Mouse (Mus musculus): ENCODE data around the gene Plbd2. TPM values are rescaled to one million over a fixed set of nuclear protein-coding genes. Genes with fewer than 3 reads are reported as not detected.
"Not testable (repeated sequence)": the region's sequence is repeated elsewhere in the genome, so short reads cannot be mapped to it uniquely, and the experiment has no call there.

The Plbd2 gene
- polyA plus RNA-seq, 1 experiment from 2014 or later = 44.1 TPM

DNA sequence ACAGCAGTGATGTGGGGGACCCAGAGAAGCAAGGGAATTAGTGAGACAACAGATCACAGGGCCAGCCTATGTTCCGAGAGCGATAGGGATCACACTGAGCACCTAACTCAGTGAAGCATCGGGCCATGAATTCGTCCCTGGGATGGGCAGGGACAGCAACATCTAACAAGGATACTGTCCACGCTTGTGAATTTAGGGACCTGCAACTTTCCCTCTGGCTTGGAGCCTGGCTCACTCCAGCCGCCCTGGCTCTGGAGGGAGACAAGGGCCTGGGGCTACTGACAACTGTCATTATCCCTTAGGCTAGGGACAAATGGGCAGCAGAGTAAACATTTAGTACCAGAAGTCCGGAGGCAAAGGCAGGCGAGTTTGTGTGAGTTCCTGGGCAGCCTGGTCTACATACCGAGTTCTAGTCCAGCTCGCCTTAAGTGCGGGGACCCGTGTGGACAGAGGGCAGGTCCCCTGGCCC lies 716 bp downstream of the Plbd2 start:
- Histone ChIP-seq H3K4me1 (ENCODE audit: control insufficient read depth, insufficient read depth, low read length) (peaks cover 17% of the 10 kb centered on the region), H3K9me3 (replicated peaks; ENCODE audit: control insufficient read depth, low read length) (no peaks in the 10 kb centered on the region), H3K36me3 (ENCODE audit: control insufficient read depth, insufficient read depth) (no peaks in the 10 kb centered on the region), H3K9ac (ENCODE audit: low read length) (peak overlapping the region; percentile 97), H3K4me3 (ENCODE audit: low read length) (peak overlapping the region; percentile 93), H3K27me3 (ENCODE audit: control insufficient read depth, insufficient read depth, low read length) (no peaks in the 10 kb centered on the region), H3K4me2 (ENCODE audit: low read depth, low read length) (peak overlapping the region; percentile 97), H3K27ac (ENCODE audit: low read length) (0 out of 2 replicates have a peak overlapping the region, but pooled peaks have one; percentile 23)
- WGBS = 3% methylated on average over 12 of the region's 12 CpGs
- ATAC-seq (replicated peaks; ENCODE audit: extremely low read depth, insufficient read depth, low FRiP score) = no peak

DNA sequence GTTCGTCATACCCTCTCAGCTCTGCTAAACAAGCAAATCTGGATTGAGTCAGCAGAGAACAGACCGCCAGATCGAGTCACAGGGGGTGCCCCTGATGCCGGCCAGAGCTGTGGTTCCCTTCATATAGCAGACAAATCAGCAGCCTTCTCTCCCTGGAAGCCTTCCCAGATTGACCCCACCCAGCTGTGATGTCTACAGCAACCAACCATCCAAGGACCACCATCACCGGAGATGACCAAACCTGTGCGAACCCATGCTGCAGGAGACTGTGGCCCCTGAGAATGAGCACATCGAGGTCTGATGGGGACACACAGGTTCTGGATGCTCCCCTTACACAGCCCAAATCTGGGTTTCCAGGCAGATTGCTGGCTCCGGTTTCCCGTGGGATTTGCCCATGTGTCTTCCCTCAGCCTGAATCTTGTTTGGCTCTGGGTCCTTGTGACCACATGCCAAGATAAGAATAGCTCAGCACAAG lies 1.2 kb downstream of the Plbd2 start:
- Histone ChIP-seq H3K9me3 (replicated peaks; ENCODE audit: control insufficient read depth, low read length) (no peaks in the 10 kb centered on the region), H3K27me3 (ENCODE audit: control insufficient read depth, insufficient read depth, low read length) (no peaks in the 10 kb centered on the region), H3K4me2 (ENCODE audit: low read depth, low read length) (peak overlapping the region; percentile 97), H3K9ac (ENCODE audit: low read length) (peak overlapping the region; percentile 97), H3K27ac (ENCODE audit: low read length) (no peak overlapping the region), H3K36me3 (ENCODE audit: control insufficient read depth, insufficient read depth) (no peaks in the 10 kb centered on the region), H3K4me1 (ENCODE audit: control insufficient read depth, insufficient read depth, low read length) (peaks cover 17% of the 10 kb centered on the region), H3K4me3 (ENCODE audit: low read length) (peak overlapping the region; percentile 93)
- 49% methylated on average over 9 of the region's 9 CpGs for WGBS
- ATAC-seq (replicated peaks; ENCODE audit: extremely low read depth, insufficient read depth, low FRiP score) = no peak

DNA sequence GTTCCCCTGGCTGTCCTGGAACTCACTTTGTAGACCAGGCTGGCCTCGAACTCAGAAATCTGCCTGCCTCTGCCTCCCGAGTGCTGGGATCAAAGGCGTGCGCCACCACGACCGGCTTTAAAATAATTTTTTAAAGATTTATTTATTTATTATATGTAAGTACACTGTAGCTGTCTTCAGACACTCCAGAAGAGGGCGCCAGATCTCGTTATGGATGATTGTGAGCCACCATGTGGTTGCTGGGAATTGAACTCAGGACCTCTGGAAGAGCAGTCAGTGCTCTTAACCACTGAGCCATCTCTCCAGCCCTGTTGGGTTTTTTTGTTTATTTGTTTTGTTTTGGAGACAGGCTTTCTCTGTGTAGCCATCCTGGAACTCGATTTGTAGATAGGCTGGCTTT lies 2.8 kb downstream of the Plbd2 start:
- H3K27me3 ChIP-seq (ENCODE audit: control insufficient read depth, insufficient read depth, low read length); ATAC-seq (replicated peaks; ENCODE audit: extremely low read depth, insufficient read depth, low FRiP score); H3K9ac ChIP-seq (ENCODE audit: low read length); H3K4me3 ChIP-seq (ENCODE audit: low read length); H3K27ac ChIP-seq (ENCODE audit: low read length); H3K9me3 ChIP-seq (replicated peaks; ENCODE audit: control insufficient read depth, low read length); H3K36me3 ChIP-seq (ENCODE audit: control insufficient read depth, insufficient read depth); H3K4me2 ChIP-seq (ENCODE audit: low read depth, low read length): not testable (repeated sequence)
- WGBS = 88% methylated on average over 9 of the region's 9 CpGs
- H3K4me1 ChIP-seq (ENCODE audit: control insufficient read depth, insufficient read depth, low read length) = peaks cover 12% of the 10 kb centered on the region

DNA sequence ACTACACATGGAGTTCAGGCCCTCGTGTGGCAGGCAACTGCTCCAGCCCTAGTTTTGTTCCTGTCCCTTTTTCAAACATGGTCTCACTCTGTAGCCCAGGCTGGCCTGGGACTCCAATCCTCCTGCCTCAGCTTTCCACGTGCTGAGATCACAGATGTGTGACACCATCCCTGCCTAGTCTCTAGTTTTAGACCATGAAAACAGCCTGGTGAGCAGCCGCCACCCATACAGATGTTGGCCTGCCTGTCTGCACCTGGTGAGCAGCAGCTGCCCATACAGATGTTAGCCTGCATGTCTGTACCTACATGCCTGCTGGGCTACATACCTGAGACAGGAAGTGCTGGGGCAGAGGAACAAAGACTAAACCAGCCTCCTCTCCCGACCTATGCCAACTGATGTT lies 4.2 kb downstream of the Plbd2 start:
- peaks cover 2% of the 10 kb centered on the region; the same call in 1 of the 2 replicates for H3K36me3 ChIP-seq (ENCODE audit: control insufficient read depth, insufficient read depth)
- peaks cover 9% of the 10 kb centered on the region for H3K4me1 ChIP-seq (ENCODE audit: control insufficient read depth, insufficient read depth, low read length)
- no peak overlapping the region for H3K9ac ChIP-seq (ENCODE audit: low read length)
- no peaks in the 10 kb centered on the region for H3K9me3 ChIP-seq (replicated peaks; ENCODE audit: control insufficient read depth, low read length)
- 76% methylated on average over 4 of the region's 4 CpGs for WGBS
- ATAC-seq (replicated peaks; ENCODE audit: extremely low read depth, insufficient read depth, low FRiP score) = no peak
- no peak overlapping the region for H3K4me2 ChIP-seq (ENCODE audit: low read depth, low read length)
- H3K4me3 ChIP-seq (ENCODE audit: low read length) = no peak overlapping the region
- H3K27ac ChIP-seq (ENCODE audit: low read length) = no peak overlapping the region
- no peaks in the 10 kb centered on the region for H3K27me3 ChIP-seq (ENCODE audit: control insufficient read depth, insufficient read depth, low read length)

DNA sequence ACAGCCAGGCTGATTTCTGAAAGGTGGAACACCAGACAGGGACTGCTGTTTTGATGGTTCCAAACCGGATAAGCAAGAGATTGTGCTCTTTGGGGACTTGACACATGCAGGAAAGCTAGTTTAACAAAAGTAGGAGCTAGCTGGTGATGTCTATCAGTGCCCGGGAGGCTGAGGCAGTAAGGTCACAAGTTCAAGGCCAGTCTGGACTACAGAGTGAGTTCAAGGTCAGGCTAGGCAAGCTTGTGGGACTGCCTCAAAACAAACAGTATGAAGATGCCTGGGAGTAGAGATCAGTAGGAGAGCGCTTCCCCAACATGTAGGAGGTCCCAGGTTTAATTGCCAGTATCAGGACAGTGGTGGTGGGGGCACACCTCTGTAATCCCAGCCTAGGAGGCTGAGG lies 6.4 kb downstream of the Plbd2 start:
- Histone ChIP-seq H3K4me3 (ENCODE audit: low read length) (no peak overlapping the region), H3K9me3 (replicated peaks; ENCODE audit: control insufficient read depth, low read length) (no peaks in the 10 kb centered on the region), H3K9ac (ENCODE audit: low read length) (no peak overlapping the region), H3K4me2 (ENCODE audit: low read depth, low read length) (no peak overlapping the region), H3K27me3 (ENCODE audit: control insufficient read depth, insufficient read depth, low read length) (no peaks in the 10 kb centered on the region), H3K36me3 (ENCODE audit: control insufficient read depth, insufficient read depth) (peaks cover 16% of the 10 kb centered on the region; the same call in 1 of the 2 replicates), H3K4me1 (ENCODE audit: control insufficient read depth, insufficient read depth, low read length) (peaks cover 2% of the 10 kb centered on the region), H3K27ac (ENCODE audit: low read length) (no peak overlapping the region)
- ATAC-seq (replicated peaks; ENCODE audit: extremely low read depth, insufficient read depth, low FRiP score) = no peak
- WGBS = 85% methylated on average over 3 of the region's 3 CpGs

DNA sequence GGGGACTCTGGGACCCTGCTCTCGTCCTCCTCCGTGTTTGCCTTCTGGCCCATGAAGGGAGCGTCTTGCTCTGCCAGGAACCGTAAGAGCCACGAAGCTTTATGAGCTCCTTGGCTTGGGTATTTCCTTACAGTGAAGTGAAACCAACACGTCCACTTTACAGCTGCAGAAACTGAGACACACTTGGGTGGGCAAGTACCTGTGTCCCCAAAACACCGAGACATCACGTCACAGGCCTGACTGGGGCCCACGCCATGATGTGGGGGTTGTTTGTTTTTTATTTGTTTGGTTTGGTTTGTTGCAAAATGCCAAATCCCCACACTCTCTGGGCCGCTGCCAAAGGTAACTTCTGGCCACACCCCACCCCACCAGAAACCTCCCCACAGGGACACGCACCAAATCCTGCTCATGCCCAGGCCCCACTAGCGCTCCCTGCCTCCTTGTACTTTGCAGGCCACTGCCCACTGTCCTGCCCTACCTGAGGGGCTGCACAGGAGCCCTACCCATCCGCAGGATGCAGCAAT lies 7.7 kb downstream of the Plbd2 start:
- Histone ChIP-seq H3K9me3 (replicated peaks; ENCODE audit: control insufficient read depth, low read length) (no peaks in the 10 kb centered on the region), H3K4me1 (ENCODE audit: control insufficient read depth, insufficient read depth, low read length) (peaks cover 3% of the 10 kb centered on the region; the same call in 1 of the 2 replicates), H3K27ac (ENCODE audit: low read length) (no peak overlapping the region), H3K4me3 (ENCODE audit: low read length) (no peak overlapping the region), H3K4me2 (ENCODE audit: low read depth, low read length) (no peak overlapping the region), H3K36me3 (ENCODE audit: control insufficient read depth, insufficient read depth) (peaks cover 16% of the 10 kb centered on the region; the same call in 1 of the 2 replicates), H3K27me3 (ENCODE audit: control insufficient read depth, insufficient read depth, low read length) (no peaks in the 10 kb centered on the region), H3K9ac (ENCODE audit: low read length) (no peak overlapping the region)
- WGBS = 91% methylated on average over 13 of the region's 13 CpGs
- ATAC-seq (replicated peaks; ENCODE audit: extremely low read depth, insufficient read depth, low FRiP score) = no peak

DNA sequence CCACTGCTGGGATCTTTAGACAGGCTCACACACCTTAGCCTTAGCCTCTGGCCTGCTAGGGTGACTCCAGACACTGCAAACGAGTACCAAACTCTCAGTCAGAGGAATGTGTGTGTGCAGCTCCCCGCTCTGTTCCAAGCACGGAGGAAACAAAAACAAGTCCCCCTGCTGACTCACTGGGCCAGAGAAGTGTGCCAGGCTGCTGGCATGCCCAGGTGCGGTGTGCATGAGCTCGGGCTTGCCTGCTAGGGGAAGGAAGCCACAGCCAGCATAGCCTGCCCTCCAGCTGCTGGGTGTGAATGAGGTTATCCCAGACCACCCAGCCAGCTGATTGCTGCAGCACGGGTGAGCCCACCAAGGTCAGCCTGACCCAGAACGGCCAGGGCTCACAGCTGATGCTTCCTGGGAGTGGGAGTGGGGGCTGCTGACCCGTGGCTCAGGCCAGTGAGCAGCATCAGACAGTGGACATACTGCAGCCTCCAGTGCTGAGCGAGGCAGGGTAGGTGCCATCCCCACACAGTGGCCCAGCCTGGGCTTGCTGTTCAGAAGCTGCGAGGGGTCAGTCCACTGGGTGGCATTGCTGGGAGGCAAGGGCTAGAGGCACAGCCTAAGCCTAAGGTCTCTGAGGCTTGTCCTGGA lies 8.2 kb downstream of the Plbd2 start:
- WGBS = 67% methylated on average over 10 of the region's 10 CpGs
- Histone ChIP-seq H3K27ac (ENCODE audit: low read length) (no peak overlapping the region), H3K4me2 (ENCODE audit: low read depth, low read length) (no peak overlapping the region), H3K4me3 (ENCODE audit: low read length) (no peak overlapping the region), H3K36me3 (ENCODE audit: control insufficient read depth, insufficient read depth) (peaks cover 16% of the 10 kb centered on the region; the same call in 1 of the 2 replicates), H3K9me3 (replicated peaks; ENCODE audit: control insufficient read depth, low read length) (no peaks in the 10 kb centered on the region), H3K27me3 (ENCODE audit: control insufficient read depth, insufficient read depth, low read length) (no peaks in the 10 kb centered on the region), H3K9ac (ENCODE audit: low read length) (no peak overlapping the region; the same call in 1 of the 2 replicates), H3K4me1 (ENCODE audit: control insufficient read depth, insufficient read depth, low read length) (peaks cover 7% of the 10 kb centered on the region; the same call in 1 of the 2 replicates)
- no peak for ATAC-seq (replicated peaks; ENCODE audit: extremely low read depth, insufficient read depth, low FRiP score)

DNA sequence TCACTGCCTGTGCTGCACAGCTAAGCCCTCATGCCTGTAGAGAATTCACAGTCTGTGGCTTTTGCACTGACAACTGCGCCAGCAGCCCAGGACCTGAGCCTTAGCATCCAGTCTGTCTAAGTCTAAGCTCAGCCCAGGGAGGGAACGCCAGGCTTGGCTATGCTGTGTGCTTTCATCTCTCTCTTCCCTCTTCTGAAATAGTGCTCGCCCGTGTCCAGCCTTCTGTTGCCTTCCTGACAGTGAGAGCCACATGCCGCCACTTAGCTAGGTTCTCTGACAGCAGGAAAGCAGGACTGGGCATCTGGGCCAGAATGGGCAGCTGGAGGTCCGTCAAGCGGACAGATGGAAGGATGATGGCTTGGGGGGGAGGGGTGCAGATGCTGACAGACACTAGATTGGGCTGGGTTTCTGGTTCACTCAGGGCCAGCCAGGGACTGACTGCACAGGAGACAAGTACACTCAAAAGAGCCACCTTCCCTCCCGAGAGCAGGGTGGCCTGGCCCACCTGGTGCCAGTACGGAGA lies 9.5 kb downstream of the Plbd2 start:
- H3K9me3 ChIP-seq (replicated peaks; ENCODE audit: control insufficient read depth, low read length) = no peaks in the 10 kb centered on the region
- H3K9ac ChIP-seq (ENCODE audit: low read length) = no peak overlapping the region
- H3K27me3 ChIP-seq (ENCODE audit: control insufficient read depth, insufficient read depth, low read length) = no peaks in the 10 kb centered on the region
- peaks cover 16% of the 10 kb centered on the region; the same call in 1 of the 2 replicates for H3K36me3 ChIP-seq (ENCODE audit: control insufficient read depth, insufficient read depth)
- WGBS = 83% methylated on average over 9 of the region's 9 CpGs
- peaks cover 7% of the 10 kb centered on the region; the same call in 1 of the 2 replicates for H3K4me1 ChIP-seq (ENCODE audit: control insufficient read depth, insufficient read depth, low read length)
- no peak overlapping the region for H3K27ac ChIP-seq (ENCODE audit: low read length)
- no peak for ATAC-seq (replicated peaks; ENCODE audit: extremely low read depth, insufficient read depth, low FRiP score)
- no peak overlapping the region for H3K4me3 ChIP-seq (ENCODE audit: low read length)
- H3K4me2 ChIP-seq (ENCODE audit: low read depth, low read length) = no peak overlapping the region

DNA sequence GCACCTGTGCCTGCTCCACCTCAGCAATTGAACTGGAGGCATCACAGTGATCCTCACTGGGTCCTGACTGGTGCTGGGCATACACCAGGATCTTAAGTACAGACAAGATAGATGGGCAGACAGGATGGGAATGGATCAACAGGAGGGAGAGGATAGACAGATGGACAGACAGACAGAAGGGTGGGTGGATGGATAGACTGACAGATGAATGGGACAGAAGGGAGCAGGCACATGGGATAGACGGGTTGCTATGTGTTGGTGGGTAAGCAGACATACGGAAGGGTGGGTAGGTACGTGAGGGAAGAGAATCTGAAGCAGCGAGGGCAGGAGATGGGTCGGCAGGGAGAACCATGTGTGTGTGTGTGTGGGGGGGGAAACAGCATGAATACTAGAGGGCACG lies 10.0 kb downstream of the Plbd2 start:
- no peak for ATAC-seq (replicated peaks; ENCODE audit: extremely low read depth, insufficient read depth, low FRiP score)
- H3K4me3 ChIP-seq (ENCODE audit: low read length) = no peak overlapping the region
- 93% methylated on average over 6 of the region's 6 CpGs for WGBS
- no peaks in the 10 kb centered on the region for H3K27me3 ChIP-seq (ENCODE audit: control insufficient read depth, insufficient read depth, low read length)
- H3K9me3 ChIP-seq (replicated peaks; ENCODE audit: control insufficient read depth, low read length) = no peaks in the 10 kb centered on the region
- no peak overlapping the region for H3K4me2 ChIP-seq (ENCODE audit: low read depth, low read length)
- H3K36me3 ChIP-seq (ENCODE audit: control insufficient read depth, insufficient read depth) = peaks cover 16% of the 10 kb centered on the region; the same call in 1 of the 2 replicates
- peaks cover 7% of the 10 kb centered on the region; the same call in 1 of the 2 replicates for H3K4me1 ChIP-seq (ENCODE audit: control insufficient read depth, insufficient read depth, low read length)
- no peak overlapping the region for H3K9ac ChIP-seq (ENCODE audit: low read length)
- no peak overlapping the region for H3K27ac ChIP-seq (ENCODE audit: low read length)
